Mouse (Mus musculus): ENCODE results near the gene Calm2.
A peak's percentile ranks its signal among the peaks of the same experiment; 100 is the strongest.

Calm2 gene

GRCm38 (mm10) chr17:87403462-87403861, 43.3 kb downstream of the Calm2 start:
- no peak for DNase-seq (ENCODE audit: low spot score in 2 of 2)

- no peak for DNase-seq (ENCODE audit: low spot score in 2 of 2)
Observed at GRCm38 (mm10) chr17:87402444-87402843, 44.3 kb downstream of the Calm2 start.

GRCm38 (mm10) chr17:87397088-87397487, 49.6 kb downstream of the Calm2 start:
- no peak for DNase-seq (ENCODE audit: low spot score in 2 of 2)

GRCm38 (mm10) chr17:87391242-87391641, 55.5 kb downstream of the Calm2 start:
- peak; percentile 74 to 75 for DNase-seq (ENCODE audit: low spot score in 2 of 2)

GRCm38 (mm10) chr17:87387068-87387467, 59.7 kb downstream of the Calm2 start:
- DNase-seq (ENCODE audit: low spot score in 2 of 2) = peak; percentile 66 to 74

- no peak for DNase-seq (ENCODE audit: low spot score in 2 of 2)
Observed at GRCm38 (mm10) chr17:87385835-87386234, 60.9 kb downstream of the Calm2 start.

Measured in right cerebral cortex, postnatal 10 days (tissue).